25 mouse cellular contexts compared by ENCODE assay signal in genomic region chr14:3050087-3050486, GRCm38 (mm10). TPM values are rescaled to one million over a fixed set of nuclear protein-coding genes. Genes with fewer than 3 reads are reported as not detected.
DNase-seq lines count a peak whose midpoint lies in the region; ATAC-seq and TF ChIP-seq lines count a peak whose summit lies in the region.
"Not testable (repeated sequence)": the region's sequence is repeated elsewhere in the genome, so short reads cannot be mapped to it uniquely, and the experiment has no call there.
"Had no signal": no experiment of that assay in that cellular context is flagged by ENCODE, and none has a peak within 500 bp of the region (broad histone marks: within the 10 kb centered on the region; RNA-seq: fewer than 3 reads in every experiment).

No protein-coding gene starts in this region.

- H3K36me3 ChIP-seq in heart, adult 2 months (ENCODE audit: control insufficient read depth, insufficient read depth, low read length); hindbrain, embryonic 15.5 days; lung, embryonic 14.5 days (ENCODE audit: insufficient read depth); midbrain, embryonic 15.5 days (replicated peaks): not testable (repeated sequence)

- POLR2A ChIA-PET in Patski (lab: Charles Lee): not testable (repeated sequence)

- peak; percentile 47 for TF ChIP-seq CTCF in Patski (IDR thresholded peaks at IDR 0.05)
- TF ChIP-seq CTCF in heart, adult 2 months (IDR thresholded peaks at IDR 0.05): peak; percentile 52
- peak; percentile 26; the same call in 1 of the 2 replicates for TF ChIP-seq CTCF in lung, embryonic 14.5 days (IDR thresholded peaks at IDR 0.05; ENCODE audit: low read depth)

- peak overlapping the region; percentile 65; the same call in 1 of the 2 replicates for H3K4me2 ChIP-seq in hindbrain, embryonic 15.5 days
- H3K4me2 ChIP-seq in lung, embryonic 14.5 days: not testable (repeated sequence)
- peak overlapping the region; percentile 66; the same call in 1 of the 2 replicates for H3K4me2 ChIP-seq in midbrain, embryonic 15.5 days

- in situ Hi-C loops in Patski (cut with MboI; ENCODE audit: low pct_unique_long_range_greater_than_20kb): not testable (repeated sequence)

- DNase-seq in Patski (ENCODE audit: low read depth, low spot score); heart, adult 2 months; lung, embryonic 14.5 days: not testable (repeated sequence)
- DNase-seq in cerebellum, adult 11-12 months: peak; percentile 9
- DNase-seq in cerebellum, postnatal 14 days: peak; percentile 12 to 32
- DNase-seq in kidney, postnatal 14 days: peak; percentile 6

- not testable (repeated sequence) for TF ChIP-seq EP300 in heart, adult 2 months (IDR thresholded peaks at IDR 0.05; ENCODE audit: insufficient read depth, low read depth, low read length)

- not testable (repeated sequence) for ATAC-seq in Patski; hindbrain, embryonic 15.5 days (ENCODE audit: low FRiP score, low read depth); lung, embryonic 14.5 days (ENCODE audit: insufficient read depth); midbrain, embryonic 15.5 days (replicated peaks)

- not testable (repeated sequence) for H3K79me2 ChIP-seq in heart, adult 2 months (replicated peaks; ENCODE audit: control insufficient read depth, insufficient read depth, low read length)

- not testable (repeated sequence) for H3K9me3 ChIP-seq in hindbrain, embryonic 15.5 days; lung, embryonic 14.5 days (ENCODE audit: low read depth, low read length); midbrain, embryonic 15.5 days

- WGBS in heart, adult 2 months: 6% methylated on average over 5 of the region's 8 CpGs
- 2% methylated on average over 5 of the region's 8 CpGs for WGBS in hindbrain, embryonic 15.5 days
- under 1% methylated on average over 5 of the region's 8 CpGs for WGBS in lung, embryonic 14.5 days
- WGBS in midbrain, embryonic 15.5 days: 0% methylated on average over 5 of the region's 8 CpGs

- TF ChIP-seq POLR2A in heart, adult 2 months (IDR thresholded peaks at IDR 0.05; ENCODE audit: insufficient read depth, low read depth, low read length): not testable (repeated sequence)

- H3K27me3 ChIP-seq in Patski; heart, adult 2 months (ENCODE audit: control insufficient read depth, insufficient read depth, low read length); hindbrain, embryonic 15.5 days; lung, embryonic 14.5 days (ENCODE audit: insufficient read depth, low read length); midbrain, embryonic 15.5 days (replicated peaks): not testable (repeated sequence)

- H3K27ac ChIP-seq in heart, adult 2 months; hindbrain, embryonic 15.5 days (replicated peaks); lung, embryonic 14.5 days (ENCODE audit: low read depth); midbrain, embryonic 15.5 days: not testable (repeated sequence)

- not testable (repeated sequence) for H3K4me1 ChIP-seq in heart, adult 2 months (ENCODE audit: control insufficient read depth, insufficient read depth, low read length); hindbrain, embryonic 15.5 days (replicated peaks); lung, embryonic 14.5 days (ENCODE audit: insufficient read depth); midbrain, embryonic 15.5 days

- not testable (repeated sequence) for H3K4me3 ChIP-seq in heart, adult 2 months; hindbrain, embryonic 15.5 days; lung, embryonic 14.5 days (ENCODE audit: low read depth, low read length); midbrain, embryonic 15.5 days

- intact Hi-C loops in heart, adult 2 months (cut with DNase I): not testable (repeated sequence)

- not testable (repeated sequence) for H3K9ac ChIP-seq in heart, adult 2 months (ENCODE audit: low read depth, low read length); hindbrain, embryonic 15.5 days; lung, embryonic 14.5 days; midbrain, embryonic 15.5 days

- CTCF ChIA-PET in Patski (lab: Charles Lee): not testable (repeated sequence)

RNA-seq across cellular contexts. Expression of gene Gm2897, which starts 1.0 kb away (rescaled TPM):
- not detected for polyA plus RNA-seq in Patski (2021)
- under 1 TPM in 1 of 2 experiments, not detected in 1; 0.27 TPM for total RNA-seq in heart, adult 2 months (2021)
- 0.27 and 1.4 TPM in 2 replicates for polyA plus RNA-seq in heart, adult 2 months (2012; rRNA removed)
- polyA plus RNA-seq in hindbrain, embryonic 15.5 days (2015; fragmentation: Nextera tagmentation; extraction: Ambion mirVana): 12.0 TPM in 2 replicates
- polyA plus RNA-seq in lung, embryonic 14.5 days (2014; fragmentation: Nextera tagmentation; extraction: Ambion mirVana): 1.9 and 2.7 TPM in 2 replicates
- 12.8 and 14.7 TPM in 2 replicates for polyA plus RNA-seq in midbrain, embryonic 15.5 days (2015; fragmentation: Nextera tagmentation; extraction: Ambion mirVana)
- total RNA-seq: gastrocnemius, postnatal 25 days; megakaryocyte, adult 5-6 weeks; neutrophil, adult 5-6 weeks had no signal
- polyA plus RNA-seq: erythroblast, embryonic 14.5 days had no signal

RNA-seq across cellular contexts. Expression of gene Gm2888, which starts 20.3 kb away (rescaled TPM):
- not detected for polyA plus RNA-seq in Patski (2021)
- not detected for total RNA-seq in heart, adult 2 months (2021)
- polyA plus RNA-seq in heart, adult 2 months (2012; rRNA removed): not detected in 2 replicates
- polyA plus RNA-seq in hindbrain, embryonic 15.5 days (2015; fragmentation: Nextera tagmentation; extraction: Ambion mirVana): not detected in 2 replicates
- polyA plus RNA-seq in lung, embryonic 14.5 days (2014; fragmentation: Nextera tagmentation; extraction: Ambion mirVana): not detected in 2 replicates
- not detected in 2 replicates for polyA plus RNA-seq in midbrain, embryonic 15.5 days (2015; fragmentation: Nextera tagmentation; extraction: Ambion mirVana)
- total RNA-seq: adrenal gland, postnatal 4 days; gastrocnemius, postnatal 25 days; heart, adult 8-10 months; heart, postnatal 14 days; megakaryocyte, adult 5-6 weeks; neutrophil, adult 5-6 weeks had no signal
- polyA plus RNA-seq: cortical plate, adult 2 months; erythroblast, embryonic 14.5 days; forebrain, embryonic 13.5 days; hindbrain, embryonic 13.5 days; intestine, embryonic 16.5 days; limb, embryonic 11.5 days; liver, embryonic 11.5 days; lung, embryonic 15.5 days; midbrain, embryonic 16.5 days; stomach, embryonic 15.5 days; thymus, adult 2 months had no signal
